Mouse (Mus musculus): Measurements from ENCODE around the gene Appbp2.
A peak's percentile ranks its signal among the peaks of the same experiment; 100 is the strongest.
"Not testable (repeated sequence)": the region's sequence is repeated elsewhere in the genome, so short reads cannot be mapped to it uniquely, and the experiment has no call there.

The Appbp2 gene

DNA sequence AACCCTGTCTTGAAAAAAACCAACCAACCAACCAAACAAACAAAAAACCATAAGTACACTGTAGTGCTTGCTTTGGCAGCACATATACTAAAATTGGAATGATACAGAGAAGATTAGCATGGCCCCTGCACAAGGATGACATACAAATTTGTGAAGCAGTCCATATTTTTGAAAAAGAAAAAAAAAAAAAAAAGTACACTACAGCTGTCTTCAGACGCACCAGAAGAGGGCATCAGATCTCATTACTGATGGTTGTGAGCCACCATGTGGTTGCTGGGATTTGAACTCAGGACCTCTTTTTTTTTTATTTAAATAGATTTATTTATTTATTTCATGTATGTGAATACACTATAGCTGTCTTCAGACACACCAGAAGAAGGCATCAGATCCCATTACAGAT, 71.9 kb downstream of the Appbp2 start:
- not testable (repeated sequence) for DNase-seq (ENCODE audit: low read depth, low spot score)

DNA sequence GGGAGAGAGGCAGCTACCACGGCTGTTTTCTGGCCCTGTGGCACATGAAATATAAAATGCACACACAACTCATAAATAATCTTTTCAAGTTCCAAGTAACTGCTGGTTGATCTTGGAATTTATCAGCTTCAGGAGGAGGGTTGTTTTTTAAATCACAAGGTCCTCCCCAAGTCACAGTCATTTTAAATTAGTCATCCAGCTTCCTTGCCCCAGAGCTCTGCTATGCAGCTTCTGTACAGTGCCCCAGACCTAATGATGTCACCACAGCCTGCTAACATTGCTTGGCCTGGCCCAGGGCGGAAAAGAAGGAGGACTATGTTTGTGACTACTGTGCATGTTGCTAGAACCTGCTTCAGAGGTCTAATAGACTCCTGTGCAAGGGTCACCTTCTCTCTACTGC, 77.6 kb downstream of the Appbp2 start:
- no peak for DNase-seq (ENCODE audit: low read depth, low spot score)

DNA sequence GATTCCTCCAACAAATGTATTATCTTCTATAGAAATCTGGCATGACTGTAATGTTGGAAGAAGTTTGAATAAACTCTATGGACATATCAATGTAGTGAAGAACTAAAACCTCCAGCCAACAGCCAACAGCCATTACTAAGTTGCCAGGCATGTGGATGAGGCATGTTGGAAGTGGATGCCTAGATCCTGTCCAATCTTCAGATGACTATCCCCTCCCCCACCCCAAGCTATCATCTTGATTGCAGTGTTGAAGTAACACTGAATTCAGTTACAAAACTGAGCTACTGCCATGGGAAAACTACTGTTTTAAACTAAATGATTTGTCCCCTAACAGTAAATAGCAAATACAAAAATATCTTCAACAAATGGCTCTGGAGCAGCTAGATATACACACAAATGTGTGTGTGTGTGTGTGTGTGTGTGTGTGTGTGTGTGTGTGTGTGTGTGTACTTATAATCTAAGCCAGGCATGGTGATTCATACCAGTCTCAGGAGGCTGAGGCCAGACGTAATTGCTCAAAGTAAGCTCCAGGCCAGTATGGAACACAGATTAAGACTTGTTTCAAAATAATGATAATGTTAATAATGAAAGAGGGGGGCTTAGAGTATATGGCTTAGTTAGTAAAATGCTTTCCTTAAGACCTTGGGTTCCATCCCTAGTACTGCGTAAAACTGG, 82.5 kb downstream of the Appbp2 start:
- DNase-seq (ENCODE audit: low read depth, low spot score), result no peak

DNA sequence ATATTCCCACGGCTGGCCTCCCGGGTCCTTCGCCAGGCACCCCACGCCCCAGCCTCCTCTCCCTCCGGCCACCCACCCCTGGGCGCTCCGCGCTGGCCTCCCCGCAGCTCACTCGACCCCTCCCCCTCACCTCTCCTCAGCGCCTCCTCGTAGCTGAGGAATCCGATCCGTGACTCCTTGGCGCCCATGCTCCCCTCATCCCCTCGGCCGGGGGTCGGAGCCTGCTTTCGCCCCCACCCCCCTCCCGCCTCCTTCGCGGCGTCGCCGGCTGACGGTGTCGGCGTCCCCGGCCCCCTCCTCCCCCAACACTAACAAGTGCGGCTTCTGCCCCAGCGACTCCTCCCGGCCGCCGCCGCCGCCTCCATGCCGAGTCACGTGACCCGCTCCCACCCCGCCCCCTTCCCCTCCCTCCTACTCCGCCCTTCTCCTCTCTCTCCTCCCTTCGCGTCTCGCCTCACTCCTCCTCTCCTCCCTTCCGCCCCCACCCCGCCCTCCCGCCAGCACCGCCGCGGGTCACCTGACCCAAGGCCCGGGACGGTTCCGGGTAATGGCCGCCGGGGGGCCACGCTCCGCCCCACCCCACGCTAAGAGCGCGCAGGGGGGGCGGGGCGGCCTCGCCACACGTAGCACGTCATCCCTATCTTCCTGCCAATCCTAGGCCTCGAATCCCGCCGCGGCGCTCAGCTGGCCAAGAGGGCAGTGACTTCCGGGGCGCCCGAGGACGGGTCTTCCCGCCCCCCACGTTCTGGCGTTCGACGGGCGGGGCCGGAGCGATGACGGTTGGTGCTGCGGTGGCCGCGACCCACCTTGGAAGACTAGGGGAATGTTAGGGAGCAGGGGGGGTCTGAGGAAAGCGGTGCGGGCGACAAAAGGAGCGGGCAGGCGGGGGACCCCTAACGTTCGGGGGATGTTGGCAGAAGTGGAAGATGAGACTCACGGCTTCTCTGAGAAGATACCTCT, 95.1 kb downstream of the Appbp2 start, which contains the start of gene Usp32:
TSS of gene Usp32 (minus strand) at position 581 of the 960 bp plus-strand sequence.
- DNase-seq (ENCODE audit: low read depth, low spot score), result peak; percentile 92

DNA sequence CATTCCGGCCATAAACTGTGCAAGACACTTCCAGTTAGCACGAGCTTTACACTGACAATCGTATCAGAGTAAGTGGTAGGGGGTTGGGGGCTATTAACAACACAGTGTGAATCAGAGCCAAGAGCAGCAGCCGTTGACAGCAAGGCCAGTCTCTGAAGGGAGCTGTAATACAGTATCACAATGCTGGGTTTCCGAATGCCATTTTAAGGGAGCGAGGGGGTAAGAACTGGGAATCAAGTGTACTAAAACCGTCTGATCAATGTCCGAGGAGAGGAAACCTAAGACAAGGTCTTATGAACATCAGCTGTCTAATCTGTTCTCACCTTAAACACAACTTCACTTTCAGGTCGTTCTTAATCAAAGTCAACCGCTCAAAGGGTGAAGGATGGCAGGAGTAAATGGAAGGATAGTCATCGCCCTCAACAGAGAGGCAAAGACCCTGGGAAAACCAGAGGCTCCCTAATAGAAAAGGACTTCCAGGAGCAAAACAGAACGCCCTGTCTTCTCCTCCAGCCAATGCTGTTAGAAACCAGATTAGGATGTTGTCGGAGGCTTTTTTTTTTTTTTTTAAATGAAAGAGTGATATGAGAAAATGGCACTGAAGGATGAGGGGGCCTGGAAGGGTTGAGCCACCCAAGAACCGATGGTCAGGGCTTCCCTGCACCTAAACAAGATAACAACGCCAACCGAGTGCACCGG, 96.0 kb downstream of the Appbp2 start:
- no peak for DNase-seq (ENCODE audit: low read depth, low spot score)
